Mouse (Mus musculus) kidney, adult 2 months (tissue): ENCODE measurements around the gene Mei1.

Experiments used
- CTCF ChIP-seq: fragments of 200-500 bp; conservative IDR thresholded peaks from 2 replicates; pipeline ENCODE4 v1.5.1; 2011; ENCODE audit warnings: low read depth, mild to moderate bottlenecking, control low read depth, low read length, moderate library complexity, mixed read lengths; ENCODE audit not compliant: insufficient read depth, insufficient read length
- POLR2A ChIP-seq: fragments of 200-500 bp; IDR thresholded peaks from one replicate; pipeline ENCODE4 v1.6.1; 2011; ENCODE audit warnings: low read depth, low read length, control low read depth

GRCm38 (mm10) chr15:82169671-82170070 is 99.9 kb downstream of the Mei1 start:
- no peak for TF ChIP-seq CTCF
- TF ChIP-seq POLR2A: no peak
